In the genomic region with DNA sequence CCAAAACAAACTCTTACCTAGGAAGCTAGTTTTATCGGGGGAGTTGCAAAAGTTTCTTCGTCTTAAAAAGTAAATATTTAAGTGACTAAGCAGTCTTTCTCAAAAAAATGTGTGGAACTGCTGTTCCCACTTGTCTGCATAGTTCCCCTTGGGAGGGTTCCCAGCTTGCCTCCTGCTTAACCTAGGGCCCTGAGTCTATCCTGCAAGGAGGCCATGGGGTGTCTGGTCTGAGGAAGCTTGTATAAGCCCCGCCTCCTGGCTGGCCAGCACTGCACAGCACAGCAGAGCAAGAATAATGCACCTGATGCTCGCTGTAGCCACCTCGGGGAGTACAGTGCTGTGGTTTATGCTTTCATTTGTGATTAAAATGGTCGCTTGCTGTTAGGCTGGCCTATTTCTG, we compare ENCODE assay signal across 8 mouse cellular contexts.
DNase-seq lines count a peak whose midpoint lies in the region; ATAC-seq lines count a peak whose summit lies in the region.

No protein-coding gene starts in this region.

- H3K9me3 ChIP-seq in embryonic facial prominence, embryonic 14.5 days (ENCODE audit: control insufficient read depth, low read length), result no peaks in the 10 kb centered on the region
- no peaks in the 10 kb centered on the region for H3K9me3 ChIP-seq in kidney, embryonic 15.5 days (replicated peaks)
- no peaks in the 10 kb centered on the region for H3K9me3 ChIP-seq in midbrain, embryonic 13.5 days

- 0 out of 2 replicates have a peak overlapping the region, but pooled peaks have one; percentile 30 for H3K9ac ChIP-seq in embryonic facial prominence, embryonic 14.5 days (ENCODE audit: low read depth, low read length)
- no peak overlapping the region for H3K9ac ChIP-seq in kidney, embryonic 15.5 days
- H3K9ac ChIP-seq in midbrain, embryonic 13.5 days (replicated peaks), result peak overlapping the region; percentile 59

- intact Hi-C loops in heart, postnatal 25 days (cut with DNase I), result loop anchor here (10.0 kb wide), 1 partner anchor 167 kb away; no protein-coding TSS in a partner anchor

- ATAC-seq in embryonic facial prominence, embryonic 14.5 days (ENCODE audit: low read depth), result no peak
- ATAC-seq in kidney, embryonic 15.5 days (replicated peaks; ENCODE audit: low FRiP score), result no peak; the same call in 1 of the 2 replicates
- no peak; the same call in 1 of the 2 replicates for ATAC-seq in midbrain, embryonic 13.5 days
- no peak for ATAC-seq in erythroblast, adult 5-6 weeks (replicated peaks; ENCODE audit: low FRiP score, poor library complexity, severe bottlenecking)
- no peak for ATAC-seq in activated CD4-positive, CD25-positive, alpha-beta regulatory T cell, adult 4 months

- H3K27me3 ChIP-seq in embryonic facial prominence, embryonic 14.5 days (replicated peaks; ENCODE audit: control insufficient read depth, insufficient read depth, low read length), result no peaks in the 10 kb centered on the region
- no peaks in the 10 kb centered on the region for H3K27me3 ChIP-seq in kidney, embryonic 15.5 days
- H3K27me3 ChIP-seq in midbrain, embryonic 13.5 days, result peaks cover 18% of the 10 kb centered on the region

- peak; percentile 94 for DNase-seq in heart, adult 11 months
- no peak for DNase-seq in heart, postnatal 25 days (ENCODE audit: low spot score)
- no peak for DNase-seq in embryonic facial prominence, embryonic 14.5 days (ENCODE audit: low spot score)
- DNase-seq in left cerebral cortex, adult 11 months (ENCODE audit: low spot score), result no peak

- no peaks in the 10 kb centered on the region for H3K36me3 ChIP-seq in embryonic facial prominence, embryonic 14.5 days (ENCODE audit: control insufficient read depth, insufficient read depth, low read length)
- H3K36me3 ChIP-seq in kidney, embryonic 15.5 days, result no peaks in the 10 kb centered on the region
- no peaks in the 10 kb centered on the region for H3K36me3 ChIP-seq in midbrain, embryonic 13.5 days

- H3K4me2 ChIP-seq in embryonic facial prominence, embryonic 14.5 days (ENCODE audit: low read depth, low read length), result peak overlapping the region; percentile 96
- peak overlapping the region; percentile 40 for H3K4me2 ChIP-seq in kidney, embryonic 15.5 days
- H3K4me2 ChIP-seq in midbrain, embryonic 13.5 days (replicated peaks), result peak overlapping the region; percentile 85

- peaks cover 59% of the 10 kb centered on the region for H3K4me1 ChIP-seq in embryonic facial prominence, embryonic 14.5 days (ENCODE audit: control insufficient read depth, insufficient read depth, low read length)
- peaks cover 70% of the 10 kb centered on the region for H3K4me1 ChIP-seq in kidney, embryonic 15.5 days
- peaks cover 96% of the 10 kb centered on the region for H3K4me1 ChIP-seq in midbrain, embryonic 13.5 days (replicated peaks)

- peak overlapping the region; percentile 80 for H3K4me3 ChIP-seq in embryonic facial prominence, embryonic 14.5 days (ENCODE audit: low read depth, low read length)
- H3K4me3 ChIP-seq in kidney, embryonic 15.5 days (replicated peaks), result no peak overlapping the region
- peak overlapping the region; percentile 83 for H3K4me3 ChIP-seq in midbrain, embryonic 13.5 days (replicated peaks)

- no peak overlapping the region; the same call in 1 of the 2 replicates for H3K27ac ChIP-seq in embryonic facial prominence, embryonic 14.5 days (replicated peaks; ENCODE audit: low read depth, low read length)
- H3K27ac ChIP-seq in kidney, embryonic 15.5 days, result peak overlapping the region; percentile 32; the same call in 1 of the 2 replicates
- H3K27ac ChIP-seq in midbrain, embryonic 13.5 days, result peak overlapping the region; percentile 64

- 32% methylated on average over 6 of the region's 6 CpGs for WGBS in embryonic facial prominence, embryonic 14.5 days
- WGBS in kidney, embryonic 15.5 days, result 44% methylated on average over 6 of the region's 6 CpGs
- WGBS in midbrain, embryonic 13.5 days, result 22% methylated on average over 6 of the region's 6 CpGs

Comparison
In these comparisons a context has a peak if more than half of its experiments do, and no peak if none do; other contexts are left out.
1. H3K4me2 ChIP-seq: peak in every context shown above with its lines; median percentile 96 in embryonic facial prominence, embryonic 14.5 days; 85 in midbrain, embryonic 13.5 days; 40 in kidney, embryonic 15.5 days.